Mouse (Mus musculus) adipocyte (in vitro differentiated cells): ENCODE data around the gene Nab2.
"Not testable (repeated sequence)": the region's sequence is repeated elsewhere in the genome, so short reads cannot be mapped to it uniquely, and the experiment has no call there.

Experiments used
- DNase-seq: peaks from one replicate; pipeline ENCODE4 v3.0.0-alpha.2; 2016; ENCODE audit warnings: low spot score

The Nab2 gene

GRCm38 (mm10) chr10:127674046-127674655, 5.8 kb upstream of the Nab2 start:
- DNase-seq = no peak

- DNase-seq = peak; percentile 47
These were observed 2.9 kb upstream of the Nab2 start for GRCm38 (mm10) chr10:127671276-127671675.

- DNase-seq = no peak
These were observed 1.8 kb upstream of the Nab2 start for GRCm38 (mm10) chr10:127670185-127670584.

- no peak for DNase-seq
These were observed 802 bp upstream of the Nab2 start for GRCm38 (mm10) chr10:127669170-127669569.

GRCm38 (mm10) chr10:127667269-127668092, 887 bp downstream of the Nab2 start:
- peak; percentile 97 for DNase-seq

- DNase-seq = peak; percentile 89
These were observed 1.7 kb downstream of the Nab2 start, which contains the start of gene Nemp1 for GRCm38 (mm10) chr10:127666501-127667268. TSS of gene Nemp1 (plus strand) at chr10:127666901.

- peak; percentile 40 for DNase-seq
These were observed 2.8 kb downstream of the Nab2 start for GRCm38 (mm10) chr10:127665366-127666181.

- DNase-seq = no peak
These were observed 3.5 kb downstream of the Nab2 start for GRCm38 (mm10) chr10:127664891-127665290.

- no peak for DNase-seq
These were observed 4.2 kb downstream of the Nab2 start for GRCm38 (mm10) chr10:127664166-127664565.

GRCm38 (mm10) chr10:127663590-127663989, 4.8 kb downstream of the Nab2 start:
- no peak for DNase-seq

- DNase-seq = no peak
These were observed 5.6 kb downstream of the Nab2 start for GRCm38 (mm10) chr10:127662666-127663253.

- peak; percentile 84 for DNase-seq
These were observed 6.3 kb downstream of the Nab2 start for GRCm38 (mm10) chr10:127661915-127662663.

GRCm38 (mm10) chr10:127661291-127661914, 7.0 kb downstream of the Nab2 start:
- no peak for DNase-seq

GRCm38 (mm10) chr10:127659551-127659950, 8.8 kb downstream of the Nab2 start:
- DNase-seq = no peak

- DNase-seq = no peak
These were observed 10.3 kb downstream of the Nab2 start for GRCm38 (mm10) chr10:127658076-127658475.

- not testable (repeated sequence) for DNase-seq
These were observed 10.8 kb downstream of the Nab2 start for GRCm38 (mm10) chr10:127657617-127658016.

- no peak for DNase-seq
These were observed 13.3 kb downstream of the Nab2 start for GRCm38 (mm10) chr10:127654970-127655579.

GRCm38 (mm10) chr10:127652906-127653638, 15.3 kb downstream of the Nab2 start:
- no peak for DNase-seq

GRCm38 (mm10) chr10:127645791-127646190, 22.6 kb downstream of the Nab2 start:
- no peak for DNase-seq
